Mouse (Mus musculus): ENCODE measurements around the gene Cubn. TPM values are rescaled to one million over a fixed set of nuclear protein-coding genes. Genes with fewer than 3 reads are reported as not detected.

Gene Cubn
- total RNA-seq, 2 experiments from 2014 or later: 0.59 to 10.6 TPM

- no peak for DNase-seq (ENCODE audit: low spot score in 2 of 2)
Measured at GRCm38 (mm10) chr2:13370556-13370955, 121.1 kb downstream of the Cubn start.

GRCm38 (mm10) chr2:13368517-13368916, 123.1 kb downstream of the Cubn start:
- no peak for DNase-seq (ENCODE audit: low spot score in 2 of 2)

- DNase-seq (ENCODE audit: low spot score in 2 of 2): no peak
Measured at GRCm38 (mm10) chr2:13357885-13358552, 133.6 kb downstream of the Cubn start.

GRCm38 (mm10) chr2:13352775-13353174, 138.8 kb downstream of the Cubn start:
- no peak for DNase-seq (ENCODE audit: low spot score in 2 of 2)

- no peak for DNase-seq (ENCODE audit: low spot score in 2 of 2)
Measured at GRCm38 (mm10) chr2:13352112-13352728, 139.4 kb downstream of the Cubn start.

GRCm38 (mm10) chr2:13342325-13342926, 149.2 kb downstream of the Cubn start:
- DNase-seq (ENCODE audit: low spot score in 2 of 2): no peak

GRCm38 (mm10) chr2:13335446-13335845, 156.2 kb downstream of the Cubn start:
- DNase-seq (ENCODE audit: low spot score in 2 of 2): no peak

- DNase-seq (ENCODE audit: low spot score in 2 of 2): no peak
Measured at GRCm38 (mm10) chr2:13329754-13330417, 161.7 kb downstream of the Cubn start.

GRCm38 (mm10) chr2:13303376-13303775, 188.2 kb downstream of the Cubn start:
- DNase-seq (ENCODE audit: low spot score in 2 of 2): no peak

GRCm38 (mm10) chr2:13299031-13299430, 192.6 kb downstream of the Cubn start:
- DNase-seq (ENCODE audit: low spot score in 2 of 2): no peak

GRCm38 (mm10) chr2:13297733-13298132, 193.9 kb downstream of the Cubn start:
- DNase-seq (ENCODE audit: low spot score in 2 of 2): no peak

- no peak for DNase-seq (ENCODE audit: low spot score in 2 of 2)
Measured at GRCm38 (mm10) chr2:13290661-13291060, 201.0 kb downstream of the Cubn start.

- no peak for DNase-seq (ENCODE audit: low spot score in 2 of 2)
Measured at GRCm38 (mm10) chr2:13290070-13290469, 201.5 kb downstream of the Cubn start.

GRCm38 (mm10) chr2:13278114-13278862, 213.3 kb downstream of the Cubn start:
- no peak for DNase-seq (ENCODE audit: low spot score in 2 of 2)

- no peak for DNase-seq (ENCODE audit: low spot score in 2 of 2)
Measured at GRCm38 (mm10) chr2:13275874-13276273, 215.7 kb downstream of the Cubn start.

GRCm38 (mm10) chr2:13271165-13271957, 220.3 kb downstream of the Cubn start, which contains the start of gene Rsu1:
TSS of gene Rsu1 (minus strand) at chr2:13271415.
- DNase-seq (ENCODE audit: low spot score in 2 of 2): peak; percentile 80 to 84

- peak in 1 of 2 experiments; percentile 6 for DNase-seq (ENCODE audit: low spot score in 2 of 2)
Measured at GRCm38 (mm10) chr2:13270736-13271135, 220.9 kb downstream of the Cubn start.

GRCm38 (mm10) chr2:13268681-13269293, 222.8 kb downstream of the Cubn start:
- DNase-seq (ENCODE audit: low spot score in 2 of 2): no peak

- no peak for DNase-seq (ENCODE audit: low spot score in 2 of 2)
Measured at GRCm38 (mm10) chr2:13264875-13265274, 226.7 kb downstream of the Cubn start.

GRCm38 (mm10) chr2:13263150-13263549, 228.5 kb downstream of the Cubn start:
- DNase-seq (ENCODE audit: low spot score in 2 of 2): no peak
